Mouse (Mus musculus): Measurements from ENCODE around the gene Mal. TPM values are rescaled to one million over a fixed set of nuclear protein-coding genes. Genes with fewer than 3 reads are reported as not detected.

Mal gene
- 1 to 10 TPM; 3.0 to 3.1 TPM for total RNA-seq (2021)
- long read RNA-seq, transcript Mal-202 (4 exons, 2,778 nt) = major isoform, 5 of 5 reads
- long read RNA-seq, partial matches to known transcripts = 0 of 5 reads
- long read RNA-seq, other reads (novel, unspliced or antisense) = 0 of 5 reads

DNA sequence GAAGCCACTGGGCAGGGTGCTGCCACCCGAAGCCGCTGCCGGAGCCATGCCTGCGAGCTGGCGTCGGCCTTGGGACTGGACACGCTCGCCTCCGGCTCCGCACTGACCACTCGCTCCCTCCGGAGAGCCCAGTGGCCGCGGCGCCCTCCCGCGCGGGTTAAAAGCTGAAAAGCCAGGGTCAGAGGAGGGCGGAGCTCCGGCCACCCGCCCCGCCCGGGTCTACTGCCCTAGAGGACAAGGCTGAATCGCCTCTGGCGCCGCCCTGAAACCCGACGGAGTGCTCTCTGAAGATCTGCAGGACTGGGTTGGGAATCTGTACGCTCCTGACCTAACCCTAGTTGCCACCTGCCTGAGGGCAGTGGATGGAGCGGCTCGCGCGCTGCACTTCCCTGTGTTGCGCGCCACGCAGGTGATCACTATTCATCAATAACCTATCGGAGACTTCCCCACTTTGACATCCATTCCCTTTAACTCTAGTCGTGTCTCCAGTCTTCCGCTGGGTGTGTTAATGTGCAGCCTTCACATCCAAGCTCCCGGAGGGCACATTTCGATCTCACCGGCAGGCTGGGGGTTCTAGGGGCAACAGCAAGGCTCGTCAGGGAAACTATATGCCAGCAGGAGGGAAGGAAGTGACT, at the start of gene Mal:
Gene Mal (minus strand): TSS at position 610 of the 635 bp plus-strand sequence.
- peak in 1 of 2 experiments; percentile 23 for DNase-seq (ENCODE audit: low spot score in 2 of 2)

DNA sequence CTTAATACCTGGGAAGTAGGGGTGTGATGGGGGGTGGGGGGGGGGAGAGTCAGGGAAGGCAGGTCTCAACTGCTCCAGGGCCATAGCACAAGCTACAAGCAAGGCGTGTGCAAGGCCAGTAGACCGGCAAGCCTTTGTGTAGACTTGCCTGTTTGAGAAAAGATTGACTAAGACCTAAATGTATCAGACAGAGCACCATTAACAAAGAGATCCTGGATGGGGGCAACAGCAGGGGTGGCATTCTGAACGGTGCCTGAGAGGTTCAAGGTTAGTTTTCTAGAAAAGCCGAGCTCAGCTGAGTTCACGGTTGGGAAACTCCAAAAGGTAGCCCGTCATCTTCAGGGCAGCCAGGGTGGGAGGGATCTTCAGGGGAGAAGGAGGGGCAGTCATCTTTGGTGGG, 48.8 kb upstream of the Mal start:
- DNase-seq (ENCODE audit: low spot score in 2 of 2) = no peak

DNA sequence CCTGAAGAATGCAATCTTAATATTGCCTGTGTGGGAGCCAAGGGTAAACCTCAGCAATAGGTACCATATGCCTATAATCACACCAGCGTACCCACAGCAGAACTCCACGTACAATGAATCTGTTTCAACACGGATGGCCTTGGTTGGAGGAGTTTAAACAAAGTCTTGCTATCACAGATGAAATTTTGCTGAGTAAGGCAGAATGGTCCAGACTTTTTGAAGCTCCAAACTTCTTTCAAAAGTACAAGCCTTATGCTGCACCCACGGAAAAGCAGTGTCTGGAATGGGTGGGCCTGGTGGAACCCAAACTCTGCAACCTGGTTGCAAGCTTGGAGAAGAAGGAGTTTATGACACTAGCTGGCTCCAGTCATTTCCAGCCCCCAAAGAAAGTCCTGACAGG, 32.7 kb upstream of the Mal start:
- no peak for DNase-seq (ENCODE audit: low spot score in 2 of 2)

DNA sequence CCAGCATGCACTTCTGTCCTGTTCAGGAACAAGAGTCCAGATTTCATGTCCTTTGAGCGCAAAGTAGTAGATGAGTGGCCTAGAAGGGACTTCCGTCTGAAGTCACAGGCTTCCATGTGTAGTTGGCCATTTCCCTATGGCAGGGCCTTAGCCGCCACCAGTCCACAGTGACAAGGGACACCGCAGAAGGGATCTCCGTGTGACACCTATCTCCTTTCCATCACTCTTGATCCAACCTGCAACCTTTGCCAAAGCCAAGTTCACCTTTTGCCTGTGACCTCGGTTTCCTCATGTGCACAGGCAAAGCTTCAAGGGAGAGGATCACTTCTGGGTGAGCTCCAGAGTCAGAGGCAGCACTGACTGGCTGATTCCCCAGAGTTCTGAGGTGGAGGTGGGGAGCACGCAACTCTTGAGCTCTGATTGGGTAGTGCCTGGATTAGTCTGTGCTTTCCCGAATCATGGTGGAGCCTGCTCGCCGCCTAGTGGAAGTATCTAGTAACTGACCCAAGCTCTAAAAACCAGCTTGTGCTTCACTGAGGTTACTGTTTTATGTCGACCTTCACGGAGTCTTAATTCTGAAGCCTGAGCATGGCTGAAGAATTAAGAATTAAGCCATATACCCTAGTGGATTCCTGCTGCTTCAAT, 27.3 kb upstream of the Mal start:
- peak; percentile 69 to 73 for DNase-seq (ENCODE audit: low spot score in 2 of 2)

DNA sequence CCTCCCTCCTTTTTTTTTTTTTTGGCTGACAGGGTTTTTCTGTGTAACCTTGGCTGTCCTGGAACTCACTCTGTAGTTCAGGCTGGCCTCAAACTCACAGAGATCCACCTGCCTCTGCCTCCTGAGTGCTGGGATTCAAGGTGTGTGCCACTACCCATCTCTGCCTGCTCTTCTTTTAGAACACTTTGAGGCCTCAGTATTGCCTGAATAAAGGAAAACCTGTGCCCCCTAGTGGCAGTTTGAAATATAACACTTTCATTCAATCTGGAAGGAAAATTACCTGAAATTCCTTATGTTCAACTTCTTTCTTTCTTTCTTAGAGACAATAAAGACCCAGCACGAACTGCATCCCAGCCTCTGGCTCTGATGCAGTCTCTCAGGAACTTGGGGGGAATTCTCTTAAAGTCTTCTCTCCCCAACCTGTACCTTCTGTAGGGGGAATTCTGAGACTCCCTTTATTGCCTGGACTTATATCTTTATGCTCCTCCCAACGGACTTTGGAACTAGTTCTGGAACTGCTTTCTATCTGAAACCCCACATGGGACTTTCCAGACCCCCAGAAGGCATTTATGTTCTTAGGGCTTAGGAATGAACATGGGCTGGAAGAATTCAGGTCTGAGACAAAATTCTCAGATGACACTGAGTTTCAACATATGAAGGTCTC, 11.5 kb upstream of the Mal start:
- peak in 1 of 2 experiments; percentile 33 for DNase-seq (ENCODE audit: low spot score in 2 of 2)

DNA sequence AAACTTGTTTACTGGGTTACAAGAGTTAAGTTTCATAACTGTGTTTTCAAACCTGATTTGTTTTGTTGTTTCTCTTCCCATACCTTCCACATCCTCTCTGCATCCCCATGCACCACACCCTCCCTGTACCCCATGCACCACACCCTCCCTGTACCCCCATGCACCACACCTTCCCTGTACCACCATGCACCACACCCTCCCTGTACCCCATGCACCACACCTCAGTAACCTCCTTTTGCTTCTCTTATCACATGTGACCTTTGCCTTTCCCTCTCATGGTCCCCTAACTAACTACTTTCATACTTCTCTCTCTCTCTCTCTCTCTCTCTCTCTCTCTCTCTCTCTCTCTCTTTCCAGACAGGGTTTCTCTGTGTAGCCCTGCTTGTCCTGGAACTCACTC, 10.5 kb upstream of the Mal start:
- DNase-seq (ENCODE audit: low spot score in 2 of 2) = no peak

DNA sequence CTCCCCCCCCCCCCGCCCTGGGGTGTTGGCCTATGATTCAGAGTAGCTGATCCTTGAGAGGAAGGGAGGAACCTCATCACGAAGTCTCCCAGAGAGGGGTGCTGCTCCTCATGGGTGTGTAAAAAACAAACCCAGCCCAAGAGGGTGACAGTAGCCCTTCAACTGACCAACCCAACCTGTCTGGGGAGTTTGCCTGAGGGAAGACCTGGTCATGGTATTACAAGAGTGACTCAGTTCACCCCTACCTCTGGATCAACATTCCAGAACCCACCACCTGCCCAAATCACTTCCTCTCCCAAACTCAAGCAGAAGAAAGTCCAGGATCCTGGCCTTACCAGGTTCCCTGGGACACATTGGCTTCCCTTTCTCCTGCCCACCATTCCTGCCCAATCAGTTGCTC, 6.2 kb upstream of the Mal start:
- no peak for DNase-seq (ENCODE audit: low spot score in 2 of 2)

DNA sequence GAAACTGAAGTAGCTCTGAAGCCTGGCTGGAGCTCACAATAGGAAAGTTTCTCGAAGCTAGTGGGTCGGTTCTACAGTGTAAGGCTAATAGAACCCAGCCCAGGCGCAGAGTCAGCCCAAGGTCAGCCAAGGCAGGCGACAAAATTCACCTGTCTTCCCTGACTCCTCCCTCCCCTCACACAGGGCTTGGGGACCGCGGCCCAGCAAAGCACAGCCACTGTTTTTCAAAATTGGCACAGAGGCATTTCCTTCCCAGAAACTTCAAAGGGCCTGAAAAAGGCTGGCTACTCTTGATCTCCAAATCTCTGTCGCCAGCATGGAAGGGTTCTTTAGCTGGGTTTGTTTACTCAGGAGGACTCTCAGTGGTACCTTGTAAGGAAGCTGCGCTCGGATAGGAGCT, 1.1 kb downstream of the Mal start:
- no peak for DNase-seq (ENCODE audit: low spot score in 2 of 2)

DNA sequence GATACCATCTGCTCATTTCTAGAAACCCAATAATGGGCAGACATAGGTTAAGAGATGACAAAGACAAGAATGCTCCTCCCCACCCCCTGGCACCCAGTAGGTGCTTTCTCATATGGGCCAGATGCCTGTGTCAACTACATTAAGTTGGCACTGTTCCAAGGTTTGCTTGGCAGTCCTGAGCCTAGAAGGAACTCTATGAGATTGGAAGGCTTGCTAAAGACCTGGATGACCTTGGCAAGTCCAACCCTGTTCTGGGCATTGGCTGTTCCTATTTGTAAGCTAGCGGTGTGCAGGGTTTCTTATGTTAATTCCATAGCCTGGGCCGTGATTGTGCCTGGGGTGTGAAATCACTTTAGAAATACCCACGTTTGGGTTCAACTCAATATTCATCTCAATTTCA, 1.7 kb downstream of the Mal start:
- no peak for DNase-seq (ENCODE audit: low spot score in 2 of 2)

DNA sequence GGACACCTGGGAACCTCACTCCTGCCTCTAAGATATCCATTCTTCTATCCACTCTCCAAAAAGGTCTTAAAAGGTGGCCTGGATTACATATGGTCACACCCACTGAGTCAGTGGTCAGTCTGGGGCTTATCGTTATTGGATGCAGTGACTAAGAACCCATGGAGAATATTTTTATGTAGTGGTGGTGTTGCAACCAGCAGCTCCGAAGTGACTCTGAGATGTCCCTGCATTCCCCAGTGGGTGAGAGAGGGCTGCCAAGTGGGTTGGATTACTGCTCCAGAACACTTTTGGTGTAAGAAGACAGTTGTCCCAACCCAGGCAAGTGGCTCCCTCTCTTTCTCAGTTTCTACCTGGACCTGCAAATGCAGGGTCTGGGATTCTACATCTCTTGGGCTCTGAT, 3.7 kb downstream of the Mal start:
- no peak for DNase-seq (ENCODE audit: low spot score in 2 of 2)

DNA sequence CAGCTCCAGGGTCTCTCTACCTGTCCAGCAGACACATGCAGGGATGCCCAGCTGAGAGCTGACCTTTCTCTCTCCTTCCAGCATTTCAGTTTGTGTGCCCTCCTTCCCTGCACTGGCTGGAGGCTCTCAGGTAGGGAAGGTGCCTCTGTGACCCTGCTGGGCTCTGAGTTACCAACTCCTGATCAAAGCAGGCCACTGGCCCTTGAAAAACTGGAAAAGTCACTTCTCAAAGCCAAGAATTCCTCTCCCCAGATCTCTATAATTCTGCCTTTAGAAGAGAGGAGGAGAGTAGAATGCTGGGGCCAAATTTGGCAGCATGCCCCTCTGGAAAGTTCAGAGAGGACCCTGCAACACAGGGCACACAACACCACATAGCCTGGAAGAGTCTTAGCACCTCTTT, 4.2 kb downstream of the Mal start:
- DNase-seq (ENCODE audit: low spot score in 2 of 2) = no peak

DNA sequence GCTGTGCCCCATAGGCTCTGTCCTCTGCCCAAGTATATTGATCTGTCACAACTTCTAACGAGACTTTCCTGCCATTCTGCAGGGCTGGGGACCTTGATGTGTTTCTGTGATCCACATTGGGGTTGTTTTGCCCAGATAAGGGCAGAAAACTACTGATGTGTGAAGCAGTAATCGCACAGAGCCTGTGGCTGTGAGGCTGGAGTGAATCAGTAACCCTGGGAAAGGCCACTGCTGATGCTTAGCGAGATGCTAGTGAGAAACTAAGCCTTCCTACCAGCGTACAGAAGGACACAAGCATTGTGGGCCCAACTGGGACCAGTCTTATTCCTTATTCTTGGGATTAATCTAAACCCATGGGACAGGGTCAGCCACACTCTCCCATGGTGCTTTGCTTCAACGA, 4.9 kb downstream of the Mal start:
- DNase-seq (ENCODE audit: low spot score in 2 of 2) = no peak

DNA sequence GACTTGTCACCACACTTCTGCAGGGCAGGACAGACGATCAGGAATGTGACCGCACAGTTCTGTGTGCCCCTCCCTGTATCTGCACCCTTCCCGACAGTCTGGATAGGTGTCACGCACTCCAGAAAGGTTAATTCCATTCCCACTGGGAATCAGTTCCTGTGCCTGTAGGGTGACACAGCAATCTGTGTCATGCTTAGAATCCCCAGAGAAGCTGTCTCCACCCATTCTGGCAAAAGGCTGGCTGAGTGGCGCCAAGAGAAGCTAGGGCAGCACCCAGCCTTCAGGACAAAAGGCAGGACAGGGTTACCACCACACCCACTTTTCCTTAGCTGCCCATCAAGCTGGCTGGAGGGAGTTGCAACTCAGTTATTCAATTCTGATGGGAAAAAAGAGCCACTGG, 6.6 kb downstream of the Mal start:
- no peak for DNase-seq (ENCODE audit: low spot score in 2 of 2)

DNA sequence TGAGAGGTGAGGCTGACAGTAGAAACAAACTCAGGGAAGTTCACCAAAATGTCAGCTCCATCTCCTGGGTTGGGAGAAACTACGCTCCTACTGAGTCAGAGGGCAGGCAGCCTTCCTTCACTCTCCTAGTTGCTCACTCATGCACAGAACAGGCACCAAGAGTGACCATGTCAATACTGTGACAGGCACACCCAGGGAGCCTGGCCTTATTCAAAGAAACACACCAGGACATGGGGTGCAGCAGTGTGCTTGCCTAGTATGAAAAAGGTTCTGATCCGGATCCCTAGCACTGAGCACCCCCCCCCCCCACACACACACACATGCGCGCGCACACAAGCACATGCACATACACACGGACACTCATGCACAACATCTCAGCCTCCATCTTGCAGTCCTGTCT, 8.3 kb downstream of the Mal start:
- no peak for DNase-seq (ENCODE audit: low spot score in 2 of 2)

DNA sequence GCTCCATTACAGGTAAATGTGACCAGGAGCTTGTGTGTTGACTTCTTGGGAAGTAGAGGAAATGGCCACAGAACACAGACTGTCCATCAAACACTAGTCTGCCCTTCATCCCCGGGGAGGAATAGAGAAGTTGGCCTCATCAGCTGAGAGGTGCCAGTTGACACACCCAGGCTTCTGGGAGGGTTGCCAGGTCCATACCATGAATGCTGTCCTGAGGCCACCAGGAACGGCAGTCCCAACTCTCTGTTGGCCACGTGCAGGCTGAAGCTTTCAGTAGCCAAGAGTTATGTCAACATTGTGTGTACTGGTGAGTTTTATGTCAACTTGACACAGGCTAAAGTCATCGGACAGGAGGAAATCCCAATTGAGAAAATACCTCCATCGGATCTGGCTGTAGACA, 9.6 kb downstream of the Mal start:
- no peak for DNase-seq (ENCODE audit: low spot score in 2 of 2)

DNA sequence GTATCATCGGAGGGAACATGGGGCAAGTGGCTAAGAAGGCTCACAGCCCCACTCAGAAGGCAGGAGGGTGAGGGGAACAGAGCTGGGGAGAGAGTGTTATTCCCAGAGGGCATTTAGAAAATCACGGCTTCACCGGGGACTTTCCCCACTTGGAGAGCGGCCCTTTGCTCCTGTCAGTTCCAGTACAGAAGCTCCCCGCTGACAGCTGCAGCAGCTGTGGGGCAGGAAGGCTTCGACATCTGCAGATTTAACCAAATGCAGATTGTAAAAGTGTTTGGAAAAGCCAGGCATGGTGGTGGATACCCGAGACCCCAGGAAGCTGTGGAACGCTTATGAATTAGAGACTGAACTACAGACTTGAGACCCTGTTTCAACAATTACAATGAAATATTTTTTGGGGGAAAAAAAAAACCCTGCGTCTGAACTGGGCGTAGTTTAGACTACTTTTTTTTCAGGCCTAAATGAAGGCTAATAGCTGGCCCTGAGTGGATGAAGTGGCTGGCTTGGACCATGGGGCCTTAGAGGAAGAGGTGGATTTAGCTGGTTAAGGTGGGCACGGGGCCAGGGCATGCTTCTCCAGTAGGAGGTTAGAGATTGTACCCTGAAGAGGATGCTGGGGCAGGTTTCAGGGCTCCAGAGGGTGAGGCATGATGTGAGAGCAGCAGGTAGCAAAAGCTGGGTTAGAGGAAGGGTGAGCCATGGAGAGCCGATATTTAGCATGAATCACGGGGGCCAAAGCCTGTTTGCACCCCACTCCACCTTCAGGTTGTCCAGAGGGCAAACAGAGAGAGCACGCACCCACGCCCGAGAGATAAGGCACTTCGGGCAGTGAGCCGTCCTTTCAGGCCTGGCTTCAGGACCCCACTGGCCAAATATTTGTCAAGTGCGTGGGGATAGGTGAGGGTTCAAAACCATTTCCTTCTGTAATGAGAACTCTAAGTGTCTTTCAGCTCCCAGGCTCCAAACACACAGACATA, 12.5 kb downstream of the Mal start:
- no peak for DNase-seq (ENCODE audit: low spot score in 2 of 2)

DNA sequence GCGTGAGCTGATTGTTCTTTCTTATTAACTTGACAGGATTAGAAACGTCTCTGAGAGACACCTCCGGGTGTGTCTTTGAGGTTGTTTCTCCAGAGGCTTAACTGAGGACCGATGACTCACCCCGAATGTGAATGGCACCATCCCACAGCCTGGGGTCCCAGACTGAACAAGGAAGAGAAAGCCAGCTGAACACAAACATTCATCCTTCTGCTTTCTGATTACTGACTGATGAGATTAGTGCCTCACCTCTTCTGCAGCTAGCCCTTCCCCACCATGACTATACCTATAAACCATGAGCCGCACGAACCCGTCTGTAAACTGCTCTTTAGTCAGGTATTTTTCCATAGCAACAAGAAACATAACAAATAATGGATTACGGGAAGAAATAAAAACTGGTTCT, 17.5 kb downstream of the Mal start:
- no peak for DNase-seq (ENCODE audit: low spot score in 2 of 2)

DNA sequence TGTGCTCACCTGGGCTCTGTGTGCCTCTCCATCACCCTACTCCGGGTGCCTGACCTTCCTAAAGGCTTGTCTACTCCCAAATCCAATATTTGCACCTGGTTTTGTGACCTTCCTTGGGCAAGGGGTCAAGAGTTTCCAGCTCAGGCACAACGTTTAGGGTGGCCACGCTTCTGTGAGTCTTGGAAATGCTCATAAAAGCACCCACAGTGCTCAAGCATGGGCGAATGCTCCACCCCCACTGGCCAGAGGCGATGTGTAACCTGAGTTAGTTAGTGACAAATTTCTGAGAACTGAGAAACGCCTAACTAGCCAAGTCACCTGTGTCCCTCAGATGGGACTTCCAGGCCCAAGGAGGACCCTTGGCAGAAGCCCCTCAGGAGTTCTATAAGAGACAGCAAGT, 20.9 kb downstream of the Mal start:
- DNase-seq (ENCODE audit: low spot score in 2 of 2) = no peak

DNA sequence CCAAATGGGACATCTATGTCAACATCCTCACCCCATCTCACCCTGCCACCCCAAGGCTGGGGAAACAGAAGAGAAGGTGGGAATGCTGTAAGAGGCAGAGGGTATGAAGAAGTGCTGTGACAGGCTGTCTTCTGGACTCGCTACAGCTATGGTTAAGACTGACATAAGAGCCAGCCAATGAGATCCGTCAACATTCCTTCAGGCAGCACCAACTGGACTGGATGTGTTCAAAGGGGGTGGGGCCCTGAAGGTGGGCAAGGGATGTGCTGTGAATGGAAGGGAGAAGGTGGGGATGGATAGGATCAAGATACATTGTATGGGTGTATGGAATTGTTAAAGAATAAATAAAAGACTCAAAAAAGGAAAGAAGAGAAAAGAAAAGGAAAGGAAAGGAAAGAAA, 23.9 kb downstream of the Mal start:
- DNase-seq (ENCODE audit: low spot score in 2 of 2) = no peak

DNA sequence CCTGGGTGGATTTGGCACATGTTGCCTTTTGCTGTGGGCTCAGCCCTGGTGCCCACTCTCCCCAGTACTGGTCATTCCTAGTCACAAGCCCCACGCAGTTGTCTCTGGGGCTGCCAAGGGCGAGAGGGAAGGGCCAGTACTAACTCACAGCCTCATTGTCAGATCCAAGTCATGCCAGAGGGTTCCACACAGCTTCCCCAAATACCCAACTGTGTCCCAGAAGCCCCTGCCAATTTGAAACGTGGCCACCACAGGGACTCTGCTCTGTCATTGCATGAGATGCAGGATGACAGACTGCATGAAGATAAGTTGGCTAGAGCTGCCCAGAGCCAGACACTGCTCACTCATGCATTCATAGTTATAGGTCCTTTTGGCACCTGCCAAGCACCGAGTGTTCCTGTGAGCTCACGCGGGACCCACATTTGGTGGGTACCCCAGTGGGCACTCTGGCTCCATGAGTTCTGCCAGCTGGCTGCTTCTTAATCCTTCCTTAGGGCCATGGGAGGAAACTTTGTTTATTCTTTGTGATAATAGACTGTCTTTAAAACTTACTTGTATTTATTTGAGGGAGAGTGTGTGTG, 28.4 kb downstream of the Mal start:
- peak; percentile 68 to 72 for DNase-seq (ENCODE audit: low spot score in 2 of 2)

DNA sequence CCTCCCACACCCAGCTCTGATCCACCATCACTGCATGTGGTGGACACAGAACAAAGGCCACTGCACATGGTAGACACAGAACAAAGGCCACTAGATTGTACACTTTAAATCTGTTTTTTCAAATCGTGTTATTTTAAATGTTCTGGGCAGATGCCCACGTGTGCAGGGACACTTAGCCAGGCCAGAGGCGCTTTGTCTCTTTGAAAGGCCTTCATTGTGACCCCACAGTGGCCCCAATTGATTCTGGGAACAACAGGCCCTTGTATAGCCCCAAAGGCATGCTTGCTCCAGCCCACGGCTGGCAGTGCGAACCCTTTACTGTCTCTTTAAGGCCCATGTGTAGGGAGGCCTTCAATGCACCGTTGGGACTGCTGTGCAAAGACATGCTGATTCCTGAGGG, 29.1 kb downstream of the Mal start:
- DNase-seq (ENCODE audit: low spot score in 2 of 2) = no peak

All from layer of hippocampus, postnatal 10 days (tissue).